ENCODE assay signal across 26 mouse cellular contexts in genomic region chr11:49273834-49274519, GRCm38 (mm10). TPM values are rescaled to one million over a fixed set of nuclear protein-coding genes. Genes with fewer than 3 reads are reported as not detected.
DNase-seq lines count a peak whose midpoint lies in the region; ATAC-seq and TF ChIP-seq lines count a peak whose summit lies in the region.
"Had no signal": no experiment of that assay in that cellular context is flagged by ENCODE, and none has a peak within 500 bp of the region (broad histone marks: within the 10 kb centered on the region; RNA-seq: fewer than 3 reads in every experiment).

No protein-coding gene starts in this region.

- no peak overlapping the region for H3K9ac ChIP-seq in midbrain, embryonic 12.5 days (replicated peaks)
- no peak overlapping the region for H3K9ac ChIP-seq in midbrain, embryonic 11.5 days (ENCODE audit: low read length)
- 0 out of 2 replicates have a peak overlapping the region, but pooled peaks have one; percentile 34 for H3K9ac ChIP-seq in hindbrain, embryonic 14.5 days
- H3K9ac ChIP-seq in midbrain, embryonic 16.5 days (ENCODE audit: low read depth, low read length): peak overlapping the region; percentile 15; the same call in 1 of the 2 replicates
- no peak overlapping the region for H3K9ac ChIP-seq in liver, postnatal 0 days (replicated peaks)
- H3K9ac ChIP-seq: forebrain, embryonic 15.5 days; heart, embryonic 12.5 days had no signal

- no peaks in the 10 kb centered on the region for H3K27me3 ChIP-seq in midbrain, embryonic 12.5 days
- no peaks in the 10 kb centered on the region for H3K27me3 ChIP-seq in midbrain, embryonic 11.5 days (ENCODE audit: control insufficient read depth, insufficient read depth, low read length)
- H3K27me3 ChIP-seq in hindbrain, embryonic 14.5 days (ENCODE audit: control insufficient read depth, insufficient read depth, low read length): no peaks in the 10 kb centered on the region
- H3K27me3 ChIP-seq in midbrain, embryonic 16.5 days (ENCODE audit: control insufficient read depth, insufficient read depth, low read depth, low read length): no peaks in the 10 kb centered on the region
- H3K27me3 ChIP-seq in liver, postnatal 0 days (ENCODE audit: insufficient read depth, low read length): no peaks in the 10 kb centered on the region
- H3K27me3 ChIP-seq: forebrain, embryonic 15.5 days; heart, embryonic 12.5 days had no signal

- H3K4me1 ChIP-seq in midbrain, embryonic 12.5 days: peaks cover 2% of the 10 kb centered on the region; the same call in 1 of the 2 replicates
- no peaks in the 10 kb centered on the region for H3K4me1 ChIP-seq in midbrain, embryonic 11.5 days (ENCODE audit: control insufficient read depth, insufficient read depth, low read length)
- no peaks in the 10 kb centered on the region; the same call in 1 of the 2 replicates for H3K4me1 ChIP-seq in hindbrain, embryonic 14.5 days (replicated peaks; ENCODE audit: control insufficient read depth, insufficient read depth, low read length)
- H3K4me1 ChIP-seq in midbrain, embryonic 16.5 days (ENCODE audit: control insufficient read depth, insufficient read depth, low read length): peaks cover 4% of the 10 kb centered on the region; the same call in 1 of the 2 replicates
- H3K4me1 ChIP-seq in liver, postnatal 0 days (ENCODE audit: insufficient read depth): no peaks in the 10 kb centered on the region
- H3K4me1 ChIP-seq: forebrain, embryonic 15.5 days; heart, embryonic 12.5 days had no signal

- 64% methylated on average over 11 of the region's 11 CpGs for WGBS in midbrain, embryonic 12.5 days
- 69% methylated on average over 11 of the region's 11 CpGs for WGBS in midbrain, embryonic 11.5 days
- WGBS in hindbrain, embryonic 14.5 days: 38% methylated on average over 11 of the region's 11 CpGs
- 51% methylated on average over 11 of the region's 11 CpGs for WGBS in midbrain, embryonic 16.5 days
- 69% methylated on average over 11 of the region's 11 CpGs for WGBS in liver, postnatal 0 days (ENCODE audit: insufficient replicate concordance)

- H3K9me3 ChIP-seq in midbrain, embryonic 12.5 days: no peaks in the 10 kb centered on the region
- no peaks in the 10 kb centered on the region for H3K9me3 ChIP-seq in midbrain, embryonic 11.5 days (ENCODE audit: control insufficient read depth, low read length)
- H3K9me3 ChIP-seq in hindbrain, embryonic 14.5 days (ENCODE audit: control insufficient read depth, low read length): no peaks in the 10 kb centered on the region
- H3K9me3 ChIP-seq in midbrain, embryonic 16.5 days (replicated peaks; ENCODE audit: control insufficient read depth, low read length, poor library complexity, severe bottlenecking): no peaks in the 10 kb centered on the region
- no peaks in the 10 kb centered on the region for H3K9me3 ChIP-seq in liver, postnatal 0 days (ENCODE audit: low read length)
- H3K9me3 ChIP-seq: forebrain, embryonic 15.5 days; heart, embryonic 12.5 days had no signal

- no peaks in the 10 kb centered on the region for H3K36me3 ChIP-seq in midbrain, embryonic 12.5 days
- no peaks in the 10 kb centered on the region for H3K36me3 ChIP-seq in midbrain, embryonic 11.5 days (ENCODE audit: control insufficient read depth, insufficient read depth, low read length)
- no peaks in the 10 kb centered on the region for H3K36me3 ChIP-seq in hindbrain, embryonic 14.5 days (replicated peaks; ENCODE audit: control insufficient read depth, insufficient read depth)
- no peaks in the 10 kb centered on the region for H3K36me3 ChIP-seq in midbrain, embryonic 16.5 days (ENCODE audit: control insufficient read depth, insufficient read depth, low read length)
- H3K36me3 ChIP-seq in liver, postnatal 0 days (replicated peaks; ENCODE audit: insufficient read depth, low read length): no peaks in the 10 kb centered on the region
- H3K36me3 ChIP-seq: forebrain, embryonic 15.5 days; heart, embryonic 12.5 days had no signal

- no peak for TF ChIP-seq CTCF in liver, postnatal 0 days (IDR thresholded peaks at IDR 0.05; ENCODE audit: low read depth)

- H3K4me2 ChIP-seq in midbrain, embryonic 12.5 days (replicated peaks): no peak overlapping the region
- H3K4me2 ChIP-seq in midbrain, embryonic 11.5 days: no peak overlapping the region
- H3K4me2 ChIP-seq in hindbrain, embryonic 14.5 days (replicated peaks): no peak overlapping the region
- H3K4me2 ChIP-seq in midbrain, embryonic 16.5 days (ENCODE audit: low read length): no peak overlapping the region
- no peak overlapping the region for H3K4me2 ChIP-seq in liver, postnatal 0 days (ENCODE audit: low read depth, low read length)
- H3K4me2 ChIP-seq: forebrain, embryonic 15.5 days; heart, embryonic 12.5 days had no signal

- peak; percentile 19 to 23 for DNase-seq in cerebellum, postnatal 14 days
- DNase-seq in cerebellum, adult 11 months: no peak
- DNase-seq in midbrain, embryonic 11.5 days (ENCODE audit: low spot score, missing footprints): no peak
- DNase-seq in hindbrain, embryonic 14.5 days (ENCODE audit: low spot score): no peak
- DNase-seq in liver, postnatal 0 days: no peak
- no peak for DNase-seq in natural killer cell, adult 2 months (ENCODE audit: low spot score in 2 of 2)
- DNase-seq: adrenal gland, postnatal 14 days; cerebellum, adult 9-11 months; gastrocnemius, postnatal 14 days; heart, adult 18-20 months; heart, postnatal 10 days; kidney, adult 11 months; thymus, adult 18-20 months; thymus, postnatal 36 days had no signal

- peak overlapping the region; percentile 35 for H3K27ac ChIP-seq in midbrain, embryonic 12.5 days (replicated peaks)
- no peak overlapping the region for H3K27ac ChIP-seq in midbrain, embryonic 11.5 days (ENCODE audit: low read depth, low read length)
- peak overlapping the region; percentile 14; the same call in 1 of the 2 replicates for H3K27ac ChIP-seq in hindbrain, embryonic 14.5 days
- no peak overlapping the region for H3K27ac ChIP-seq in midbrain, embryonic 16.5 days (ENCODE audit: low read length)
- H3K27ac ChIP-seq in liver, postnatal 0 days (ENCODE audit: low read depth): no peak overlapping the region
- H3K27ac ChIP-seq: forebrain, embryonic 15.5 days; kidney, postnatal 0 days; macrophage had no signal

- H3K4me3 ChIP-seq in midbrain, embryonic 12.5 days: no peak overlapping the region
- no peak overlapping the region for H3K4me3 ChIP-seq in midbrain, embryonic 11.5 days (ENCODE audit: low read depth, low read length)
- H3K4me3 ChIP-seq in hindbrain, embryonic 14.5 days (replicated peaks; ENCODE audit: low read length): no peak overlapping the region
- H3K4me3 ChIP-seq in midbrain, embryonic 16.5 days (ENCODE audit: low read depth, low read length): no peak overlapping the region
- no peak overlapping the region for H3K4me3 ChIP-seq in liver, postnatal 0 days (ENCODE audit: low read depth, low read length)
- H3K4me3 ChIP-seq: forebrain, embryonic 15.5 days; heart, embryonic 12.5 days had no signal

- TF ChIP-seq EP300 in liver, postnatal 0 days (IDR thresholded peaks at IDR 0.05; ENCODE audit: low read depth): no peak

- peak; percentile 59 for ATAC-seq in midbrain, embryonic 12.5 days (ENCODE audit: low FRiP score, low read depth)
- ATAC-seq in midbrain, embryonic 11.5 days (ENCODE audit: low FRiP score): no peak
- peak; percentile 65; the same call in 1 of the 2 replicates for ATAC-seq in hindbrain, embryonic 14.5 days (ENCODE audit: low FRiP score)
- ATAC-seq in midbrain, embryonic 16.5 days: peak; percentile 56; the same call in 1 of the 2 replicates
- ATAC-seq in liver, postnatal 0 days: no peak
- ATAC-seq: forebrain, embryonic 15.5 days; lung, postnatal 0 days had no signal

RNA-seq across cellular contexts. Expression of gene Olfr1393, which starts 4.1 kb away (rescaled TPM):
- 0.06 TPM in 1 of 2 replicates, not detected in the other for polyA plus RNA-seq in midbrain, embryonic 12.5 days (2016; fragmentation: Nextera tagmentation; extraction: Ambion mirVana)
- not detected in 2 replicates for polyA plus RNA-seq in midbrain, embryonic 11.5 days (2014; fragmentation: Nextera tagmentation; extraction: Ambion mirVana)
- not detected in 2 replicates for polyA plus RNA-seq in hindbrain, embryonic 14.5 days (2014; fragmentation: Nextera tagmentation; extraction: Ambion mirVana)
- not detected in 2 replicates for polyA plus RNA-seq in midbrain, embryonic 16.5 days (2015; fragmentation: Nextera tagmentation; extraction: Ambion mirVana)
- 0.05 and 0.07 TPM in 2 replicates for polyA plus RNA-seq in liver, postnatal 0 days (2015; fragmentation: Nextera tagmentation; extraction: Ambion mirVana)
- polyA plus RNA-seq: forebrain, embryonic 15.5 days; limb, embryonic 11.5 days; lung, postnatal 0 days; macrophage; stomach, embryonic 16.5 days had no signal

RNA-seq across cellular contexts. Expression of gene Olfr1392, which starts 11.1 kb away (rescaled TPM):
- polyA plus RNA-seq in midbrain, embryonic 12.5 days (2016; fragmentation: Nextera tagmentation; extraction: Ambion mirVana): 0.06 TPM in 1 of 2 replicates, not detected in the other
- not detected in 2 replicates for polyA plus RNA-seq in midbrain, embryonic 11.5 days (2014; fragmentation: Nextera tagmentation; extraction: Ambion mirVana)
- polyA plus RNA-seq in hindbrain, embryonic 14.5 days (2014; fragmentation: Nextera tagmentation; extraction: Ambion mirVana): not detected in 2 replicates
- polyA plus RNA-seq in midbrain, embryonic 16.5 days (2015; fragmentation: Nextera tagmentation; extraction: Ambion mirVana): not detected in 2 replicates
- polyA plus RNA-seq in liver, postnatal 0 days (2015; fragmentation: Nextera tagmentation; extraction: Ambion mirVana): not detected in 2 replicates
- polyA plus RNA-seq: forebrain, embryonic 15.5 days; heart, embryonic 12.5 days; limb, embryonic 11.5 days; liver, embryonic 16.5 days; lung, postnatal 0 days had no signal

RNA-seq across cellular contexts. Expression of gene Mgat1, which starts 30.0 kb away (rescaled TPM):
- polyA plus RNA-seq in midbrain, embryonic 12.5 days (2016; fragmentation: Nextera tagmentation; extraction: Ambion mirVana): 33.5 and 39.0 TPM in 2 replicates
- polyA plus RNA-seq in midbrain, embryonic 11.5 days (2014; fragmentation: Nextera tagmentation; extraction: Ambion mirVana): 30.1 and 30.5 TPM in 2 replicates
- 31.0 and 31.1 TPM in 2 replicates for polyA plus RNA-seq in hindbrain, embryonic 14.5 days (2014; fragmentation: Nextera tagmentation; extraction: Ambion mirVana)
- polyA plus RNA-seq in midbrain, embryonic 16.5 days (2015; fragmentation: Nextera tagmentation; extraction: Ambion mirVana): 33.5 and 34.3 TPM in 2 replicates
- polyA plus RNA-seq in liver, postnatal 0 days (2015; fragmentation: Nextera tagmentation; extraction: Ambion mirVana): 56.3 and 58.2 TPM in 2 replicates

RNA-seq across cellular contexts. Expression of gene Olfr10, which starts 30.6 kb away (rescaled TPM):
- not detected in 2 replicates for polyA plus RNA-seq in midbrain, embryonic 12.5 days (2016; fragmentation: Nextera tagmentation; extraction: Ambion mirVana)
- polyA plus RNA-seq in midbrain, embryonic 11.5 days (2014; fragmentation: Nextera tagmentation; extraction: Ambion mirVana): not detected in 2 replicates
- 0.07 TPM in 1 of 2 replicates, not detected in the other for polyA plus RNA-seq in hindbrain, embryonic 14.5 days (2014; fragmentation: Nextera tagmentation; extraction: Ambion mirVana)
- polyA plus RNA-seq in midbrain, embryonic 16.5 days (2015; fragmentation: Nextera tagmentation; extraction: Ambion mirVana): not detected in 2 replicates
- not detected in 2 replicates for polyA plus RNA-seq in liver, postnatal 0 days (2015; fragmentation: Nextera tagmentation; extraction: Ambion mirVana)
- polyA plus RNA-seq: embryonic facial prominence, embryonic 14.5 days; forebrain, embryonic 15.5 days; heart, embryonic 12.5 days; kidney, postnatal 0 days; limb, embryonic 11.5 days; liver, adult 2 months; liver, embryonic 16.5 days; lung, postnatal 0 days; macrophage; stomach, embryonic 16.5 days had no signal

RNA-seq across cellular contexts. Expression of gene Olfr1391, which starts 48.6 kb away (rescaled TPM):
- polyA plus RNA-seq in midbrain, embryonic 12.5 days (2016; fragmentation: Nextera tagmentation; extraction: Ambion mirVana): not detected in 2 replicates
- not detected in 2 replicates for polyA plus RNA-seq in midbrain, embryonic 11.5 days (2014; fragmentation: Nextera tagmentation; extraction: Ambion mirVana)
- polyA plus RNA-seq in hindbrain, embryonic 14.5 days (2014; fragmentation: Nextera tagmentation; extraction: Ambion mirVana): not detected in 2 replicates
- polyA plus RNA-seq in midbrain, embryonic 16.5 days (2015; fragmentation: Nextera tagmentation; extraction: Ambion mirVana): not detected in 2 replicates
- not detected in 2 replicates for polyA plus RNA-seq in liver, postnatal 0 days (2015; fragmentation: Nextera tagmentation; extraction: Ambion mirVana)
- polyA plus RNA-seq: embryonic facial prominence, embryonic 14.5 days; forebrain, embryonic 15.5 days; heart, embryonic 12.5 days; kidney, postnatal 0 days; limb, embryonic 11.5 days; liver, adult 2 months; liver, embryonic 16.5 days; lung, postnatal 0 days; macrophage; stomach, embryonic 16.5 days had no signal

Comparison
In these comparisons a context has a peak if more than half of its experiments do, and no peak if none do; other contexts are left out.
1. DNase-seq: peak in cerebellum, postnatal 14 days (2 of 2); none in cerebellum, adult 11 months (single experiment), midbrain, embryonic 11.5 days (single experiment), hindbrain, embryonic 14.5 days (single experiment), liver, postnatal 0 days (single experiment) and natural killer cell, adult 2 months (0 of 2).
2. ATAC-seq: peak in midbrain, embryonic 12.5 days (single experiment), hindbrain, embryonic 14.5 days (single experiment) and midbrain, embryonic 16.5 days (single experiment); none in midbrain, embryonic 11.5 days (single experiment) and liver, postnatal 0 days (single experiment).
3. H3K27ac ChIP-seq: peak in midbrain, embryonic 12.5 days (single experiment) and hindbrain, embryonic 14.5 days (single experiment); none in midbrain, embryonic 11.5 days (single experiment), midbrain, embryonic 16.5 days (single experiment) and liver, postnatal 0 days (single experiment).
4. H3K9ac ChIP-seq: peak in hindbrain, embryonic 14.5 days (single experiment) and midbrain, embryonic 16.5 days (single experiment); none in midbrain, embryonic 12.5 days (single experiment), midbrain, embryonic 11.5 days (single experiment) and liver, postnatal 0 days (single experiment).